Mouse (Mus musculus): Measurements from ENCODE around the gene Rpl11. TPM values are rescaled to one million over a fixed set of nuclear protein-coding genes. Genes with fewer than 3 reads are reported as not detected.

Rpl11 gene
- total and polyA plus RNA-seq, 3 experiments = 132 to 288 (median 259) TPM

DNA sequence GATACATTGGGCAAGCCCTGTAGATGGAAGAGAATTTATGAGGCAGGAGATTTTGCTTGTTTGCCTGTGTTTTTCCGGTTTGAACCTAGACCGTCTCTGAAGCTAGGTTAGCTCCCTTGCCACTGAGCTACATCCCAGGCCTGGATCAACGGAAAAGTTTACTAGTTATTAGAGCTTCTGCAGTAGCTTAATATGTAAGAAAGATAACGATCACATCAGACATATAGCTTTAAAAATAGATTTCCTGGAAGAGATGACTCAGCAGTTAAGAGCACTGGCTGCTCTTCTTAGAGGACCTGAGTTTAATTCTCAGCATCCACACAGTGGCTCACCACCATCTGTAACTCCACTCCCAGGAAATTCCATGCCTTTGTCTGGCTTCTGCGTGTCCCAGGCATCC lies 24.5 kb downstream of the Rpl11 start:
- H3K4me3 ChIP-seq = no peak overlapping the region
- H3K27me3 ChIP-seq (ENCODE audit: control insufficient read depth, insufficient read depth, low read length) = no peaks in the 10 kb centered on the region
- peaks cover 3% of the 10 kb centered on the region for H3K4me1 ChIP-seq (ENCODE audit: control insufficient read depth, insufficient read depth, low read length)
- no peaks in the 10 kb centered on the region for H3K79me2 ChIP-seq (replicated peaks; ENCODE audit: control insufficient read depth, insufficient read depth, low read length)
- H3K27ac ChIP-seq = no peak overlapping the region
- 48% methylated on average over 5 of the region's 5 CpGs for WGBS
- H3K9ac ChIP-seq (ENCODE audit: low read depth, low read length) = no peak overlapping the region
- intact Hi-C loops (cut with DNase I) = no loop called here
- no peaks in the 10 kb centered on the region for H3K36me3 ChIP-seq (ENCODE audit: control insufficient read depth, insufficient read depth, low read length)
- DNase-seq = no peak
- TF ChIP-seq CTCF (IDR thresholded peaks at IDR 0.05) = no peak
- no peak for TF ChIP-seq EP300 (IDR thresholded peaks at IDR 0.05; ENCODE audit: insufficient read depth, low read depth, low read length)
- no peak for TF ChIP-seq POLR2A (IDR thresholded peaks at IDR 0.05; ENCODE audit: insufficient read depth, low read depth, low read length)

DNA sequence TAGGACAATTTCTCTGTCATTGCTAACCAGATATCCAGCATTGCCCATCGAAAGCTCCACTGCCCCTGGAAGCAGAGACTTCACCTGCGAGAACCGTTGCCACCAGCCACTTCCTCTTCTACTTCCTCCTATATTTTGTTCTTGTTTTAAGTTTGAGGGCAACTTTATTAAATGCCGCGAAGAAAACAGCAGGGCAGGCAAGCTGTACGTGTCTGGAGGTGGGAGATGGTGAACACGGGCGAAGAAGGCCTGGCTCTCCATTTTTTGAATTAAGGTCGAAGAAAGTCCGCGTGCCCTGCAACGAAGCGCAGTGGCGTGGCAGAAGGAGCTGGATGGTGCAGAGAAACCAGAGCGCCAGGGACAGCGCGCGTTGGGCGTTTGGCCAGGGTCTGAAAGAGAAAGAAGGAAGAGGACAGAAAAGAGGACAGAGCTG lies 25.1 kb downstream of the Rpl11 start:
- Histone ChIP-seq H3K4me1 (ENCODE audit: control insufficient read depth, insufficient read depth, low read length) (peaks cover 3% of the 10 kb centered on the region), H3K27ac (no peak overlapping the region), H3K27me3 (ENCODE audit: control insufficient read depth, insufficient read depth, low read length) (no peaks in the 10 kb centered on the region), H3K79me2 (replicated peaks; ENCODE audit: control insufficient read depth, insufficient read depth, low read length) (no peaks in the 10 kb centered on the region), H3K9ac (ENCODE audit: low read depth, low read length) (no peak overlapping the region), H3K36me3 (ENCODE audit: control insufficient read depth, insufficient read depth, low read length) (no peaks in the 10 kb centered on the region), H3K4me3 (no peak overlapping the region)
- 76% methylated on average over 19 of the region's 19 CpGs for WGBS
- TF ChIP-seq CTCF (IDR thresholded peaks at IDR 0.05) (no peak), POLR2A (IDR thresholded peaks at IDR 0.05; ENCODE audit: insufficient read depth, low read depth, low read length) (no peak), EP300 (IDR thresholded peaks at IDR 0.05; ENCODE audit: insufficient read depth, low read depth, low read length) (no peak)
- intact Hi-C loops (cut with DNase I) = no loop called here
- DNase-seq = peak in 1 of 2 experiments; percentile 25

DNA sequence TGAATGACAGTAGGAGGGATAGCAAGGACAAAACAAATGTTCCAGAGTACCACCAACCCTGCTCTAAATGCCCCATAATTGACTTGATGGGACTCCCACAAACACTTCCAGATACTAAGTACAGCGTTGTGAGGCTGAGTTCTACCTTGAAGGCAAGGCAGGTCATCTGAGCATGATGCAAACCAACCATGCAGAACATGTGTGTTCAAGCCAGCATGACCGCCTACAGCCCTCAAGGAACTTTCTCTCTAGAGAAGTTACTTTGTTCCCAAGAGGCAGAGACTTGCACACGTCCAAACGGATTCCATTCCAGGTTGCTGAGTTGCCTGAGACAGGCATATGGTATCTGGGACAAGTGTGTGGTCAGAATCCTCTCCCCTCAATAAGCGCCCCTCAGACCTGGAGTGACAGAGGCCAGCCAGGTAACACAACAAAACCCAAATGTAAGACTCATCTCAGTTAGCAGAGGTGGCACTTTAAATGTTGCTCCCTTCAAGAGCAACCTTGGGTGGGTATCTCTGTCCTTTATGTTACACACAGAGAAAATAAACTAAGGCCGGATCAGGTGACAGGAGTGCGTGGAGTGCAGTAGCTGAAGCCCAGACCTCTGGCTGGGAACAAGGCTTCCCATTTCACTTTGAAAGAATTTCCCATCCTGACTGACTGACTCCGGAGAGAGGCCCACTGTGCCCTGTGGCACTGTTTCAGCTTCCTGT lies 25.7 kb downstream of the Rpl11 start:
- Histone ChIP-seq H3K79me2 (replicated peaks; ENCODE audit: control insufficient read depth, insufficient read depth, low read length) (no peaks in the 10 kb centered on the region), H3K27ac (no peak overlapping the region), H3K36me3 (ENCODE audit: control insufficient read depth, insufficient read depth, low read length) (no peaks in the 10 kb centered on the region), H3K27me3 (ENCODE audit: control insufficient read depth, insufficient read depth, low read length) (no peaks in the 10 kb centered on the region), H3K4me1 (ENCODE audit: control insufficient read depth, insufficient read depth, low read length) (peaks cover 3% of the 10 kb centered on the region), H3K9ac (ENCODE audit: low read depth, low read length) (no peak overlapping the region), H3K4me3 (no peak overlapping the region)
- TF ChIP-seq EP300 (IDR thresholded peaks at IDR 0.05; ENCODE audit: insufficient read depth, low read depth, low read length) (no peak), POLR2A (IDR thresholded peaks at IDR 0.05; ENCODE audit: insufficient read depth, low read depth, low read length) (no peak), CTCF (IDR thresholded peaks at IDR 0.05) (no peak)
- intact Hi-C loops (cut with DNase I) = no loop called here
- no peak for DNase-seq
- 79% methylated on average over 8 of the region's 8 CpGs for WGBS

GRCm38 (mm10) chr4:136025350-136025749 lies 27.9 kb downstream of the Rpl11 start:
- TF ChIP-seq EP300 (IDR thresholded peaks at IDR 0.05; ENCODE audit: insufficient read depth, low read depth, low read length) (no peak), CTCF (IDR thresholded peaks at IDR 0.05) (no peak), POLR2A (IDR thresholded peaks at IDR 0.05; ENCODE audit: insufficient read depth, low read depth, low read length) (no peak)
- Histone ChIP-seq H3K27me3 (ENCODE audit: control insufficient read depth, insufficient read depth, low read length) (no peaks in the 10 kb centered on the region), H3K36me3 (ENCODE audit: control insufficient read depth, insufficient read depth, low read length) (peaks cover 2% of the 10 kb centered on the region; the same call in 1 of the 2 replicates), H3K4me3 (no peak overlapping the region), H3K9ac (ENCODE audit: low read depth, low read length) (no peak overlapping the region), H3K4me1 (ENCODE audit: control insufficient read depth, insufficient read depth, low read length) (peaks cover 1% of the 10 kb centered on the region), H3K79me2 (replicated peaks; ENCODE audit: control insufficient read depth, insufficient read depth, low read length) (no peaks in the 10 kb centered on the region), H3K27ac (no peak overlapping the region)
- no peak for DNase-seq
- WGBS = 67% methylated on average over 1 of the region's 1 CpGs
- intact Hi-C loops (cut with DNase I) = no loop called here

- peaks cover 15% of the 10 kb centered on the region for H3K36me3 ChIP-seq (ENCODE audit: control insufficient read depth, insufficient read depth, low read length)
- intact Hi-C loops (cut with DNase I) = loop anchor here (5.0 kb wide), 1 partner anchor 36 kb away; the partner anchor contains the start of gene Pithd1
- no peak for DNase-seq
- no peak overlapping the region for H3K4me3 ChIP-seq
- H3K79me2 ChIP-seq (replicated peaks; ENCODE audit: control insufficient read depth, insufficient read depth, low read length) = 0 out of 2 replicates have a peak, but pooled peaks cover 2% of the 10 kb centered on the region
- TF ChIP-seq POLR2A (IDR thresholded peaks at IDR 0.05; ENCODE audit: insufficient read depth, low read depth, low read length) (no peak), CTCF (IDR thresholded peaks at IDR 0.05) (no peak), EP300 (IDR thresholded peaks at IDR 0.05; ENCODE audit: insufficient read depth, low read depth, low read length) (no peak)
- H3K4me1 ChIP-seq (ENCODE audit: control insufficient read depth, insufficient read depth, low read length) = peaks cover 1% of the 10 kb centered on the region
- 87% methylated on average over 9 of the region's 9 CpGs for WGBS
- no peaks in the 10 kb centered on the region for H3K27me3 ChIP-seq (ENCODE audit: control insufficient read depth, insufficient read depth, low read length)
- no peak overlapping the region for H3K27ac ChIP-seq
- H3K9ac ChIP-seq (ENCODE audit: low read depth, low read length) = no peak overlapping the region
These were observed 30.3 kb downstream of the Rpl11 start for GRCm38 (mm10) chr4:136022924-136023323.

DNA sequence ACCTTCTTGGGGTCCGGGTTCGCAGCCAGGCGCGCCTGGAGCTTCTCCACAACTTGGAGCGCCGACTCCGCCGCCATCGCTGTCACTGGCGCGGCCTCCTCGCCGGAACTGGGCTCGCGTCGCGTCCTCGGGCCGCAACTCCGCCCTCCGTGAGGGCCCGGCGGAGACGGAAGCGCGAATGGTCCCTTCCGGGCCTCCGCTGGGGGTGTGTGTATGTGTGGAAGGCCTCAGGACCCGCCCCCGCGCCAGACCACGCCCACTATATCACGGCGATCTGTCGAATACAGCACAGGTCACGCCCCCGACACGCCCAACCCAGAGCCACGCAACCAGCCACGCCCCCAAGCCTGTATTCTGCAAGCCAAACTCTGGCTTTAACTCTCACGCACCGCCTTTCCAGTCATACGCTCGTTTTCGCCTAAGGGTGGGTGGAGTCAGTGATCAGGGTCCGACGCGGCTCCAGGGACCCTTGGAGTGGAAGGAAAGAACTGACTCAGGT lies 31.6 kb downstream of the Rpl11 start, which contains the start of gene Eloa:
TSS of gene Eloa (minus strand) at position 215 of the 499 bp plus-strand sequence.
- DNase-seq = peak; percentile 99 to 100
- Histone ChIP-seq H3K27ac (peak within 1 kb of the TSS; percentile 87), H3K79me2 (replicated peaks; ENCODE audit: control insufficient read depth, insufficient read depth, low read length) (0 out of 2 replicates have a peak, but pooled peaks cover 2% of the 10 kb centered on the region), H3K4me1 (ENCODE audit: control insufficient read depth, insufficient read depth, low read length) (peaks cover 1% of the 10 kb centered on the region), H3K36me3 (ENCODE audit: control insufficient read depth, insufficient read depth, low read length) (peaks cover 15% of the 10 kb centered on the region), H3K4me3 (peak within 1 kb of the TSS; percentile 88), H3K9ac (ENCODE audit: low read depth, low read length) (peak within 1 kb of the TSS; percentile 96), H3K27me3 (ENCODE audit: control insufficient read depth, insufficient read depth, low read length) (no peaks in the 10 kb centered on the region)
- TF ChIP-seq POLR2A (IDR thresholded peaks at IDR 0.05; ENCODE audit: insufficient read depth, low read depth, low read length) (peak; percentile 83), CTCF (IDR thresholded peaks at IDR 0.05) (no peak), EP300 (IDR thresholded peaks at IDR 0.05; ENCODE audit: insufficient read depth, low read depth, low read length) (peak; percentile 57; the same call in 1 of the 2 replicates)
- WGBS = under 1% methylated on average over 43 of the region's 48 CpGs
- intact Hi-C loops (cut with DNase I) = loop anchor here (2.0 to 5.0 kb wide), 3 partner anchors 31 to 59 kb away; partner anchors contain the start of genes Gale, Pithd1 and Rpl11

Measured in heart, adult 2 months (tissue).